Mouse (Mus musculus): ENCODE results near the gene Slc51b. TPM values are rescaled to one million over a fixed set of nuclear protein-coding genes. Genes with fewer than 3 reads are reported as not detected.

Slc51b gene
- polyA plus RNA-seq, 1 experiment from 2014 or later = not detected

DNA sequence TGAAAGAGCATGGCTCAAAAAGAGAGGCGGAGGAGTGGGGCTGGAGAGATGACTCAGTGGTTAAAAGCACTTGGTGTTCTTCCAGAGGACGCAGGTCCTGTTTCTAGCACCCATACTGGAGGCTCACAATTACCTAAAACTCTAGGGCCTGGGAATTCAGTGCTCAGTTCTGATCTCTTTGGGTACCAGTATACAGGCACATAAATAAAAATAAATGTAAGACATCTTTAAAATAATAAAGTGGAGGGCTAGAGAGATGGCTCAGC lies 17.6 kb downstream of the Slc51b start:
- H3K9me3 ChIP-seq (ENCODE audit: control insufficient read depth, low read length) = no peaks in the 10 kb centered on the region
- no peak overlapping the region for H3K27ac ChIP-seq (ENCODE audit: low read depth, low read length)
- DNase-seq (ENCODE audit: low spot score) (no peak), ATAC-seq (replicated peaks; ENCODE audit: low FRiP score) (no peak)
- H3K4me3 ChIP-seq (ENCODE audit: low read depth, low read length) = no peak overlapping the region
- no peaks in the 10 kb centered on the region for H3K4me1 ChIP-seq (replicated peaks; ENCODE audit: control insufficient read depth, insufficient read depth, low read length)
- 79% methylated on average over 2 of the region's 2 CpGs for WGBS
- H3K4me2 ChIP-seq = no peak overlapping the region
- no peaks in the 10 kb centered on the region for H3K27me3 ChIP-seq (replicated peaks; ENCODE audit: control insufficient read depth, insufficient read depth, low read length)
- no peak overlapping the region for H3K9ac ChIP-seq (ENCODE audit: low read depth, low read length)
- no peaks in the 10 kb centered on the region for H3K36me3 ChIP-seq (ENCODE audit: control insufficient read depth, insufficient read depth, low read length)

DNA sequence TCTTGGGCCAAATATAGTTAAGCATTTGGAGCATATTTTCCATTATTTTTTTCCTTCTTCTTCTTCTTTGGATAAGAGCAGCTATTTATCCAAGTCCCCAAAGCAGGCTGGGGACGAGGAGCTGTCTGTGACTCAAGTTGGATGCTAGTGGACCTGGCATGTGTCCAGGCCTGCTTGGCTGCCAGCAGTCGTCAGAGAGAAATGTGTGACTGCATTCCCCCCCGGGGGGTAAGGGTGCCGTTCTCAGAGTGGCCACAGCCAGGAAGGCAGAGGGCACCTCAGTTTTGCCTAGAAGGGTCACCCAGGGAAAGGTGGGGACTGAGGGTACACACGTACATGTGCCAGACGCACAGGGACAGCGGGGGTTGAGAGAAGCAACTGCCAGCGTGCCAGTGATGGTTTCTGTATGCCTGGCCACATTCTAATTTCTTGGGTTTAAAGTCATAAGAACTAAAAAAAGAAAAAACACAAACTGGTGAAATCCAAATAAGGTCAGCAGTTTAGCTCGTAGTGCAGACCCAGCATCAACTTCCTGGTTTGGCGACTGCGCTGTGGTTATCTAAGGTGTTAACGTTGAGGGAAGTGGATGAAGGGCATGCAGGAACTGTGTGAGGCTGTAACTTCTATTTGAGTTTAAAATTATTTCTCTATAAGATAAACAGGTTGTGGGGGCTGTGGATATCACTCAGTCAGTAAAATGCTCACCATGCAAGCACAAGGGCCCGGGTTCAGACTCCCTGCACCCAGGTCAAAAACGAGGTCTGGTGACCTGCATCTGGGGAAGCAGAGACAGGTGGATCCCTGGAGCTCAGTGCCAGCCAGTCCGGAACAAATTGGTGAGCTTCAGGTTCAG lies 18.2 kb downstream of the Slc51b start:
- H3K9ac ChIP-seq (ENCODE audit: low read depth, low read length) = no peak overlapping the region
- ATAC-seq (replicated peaks; ENCODE audit: low FRiP score) (no peak), DNase-seq (ENCODE audit: low spot score) (no peak)
- no peak overlapping the region for H3K27ac ChIP-seq (ENCODE audit: low read depth, low read length)
- 68% methylated on average over 15 of the region's 15 CpGs for WGBS
- no peak overlapping the region for H3K4me2 ChIP-seq
- H3K36me3 ChIP-seq (ENCODE audit: control insufficient read depth, insufficient read depth, low read length) = no peaks in the 10 kb centered on the region
- H3K27me3 ChIP-seq (replicated peaks; ENCODE audit: control insufficient read depth, insufficient read depth, low read length) = no peaks in the 10 kb centered on the region
- no peak overlapping the region for H3K4me3 ChIP-seq (ENCODE audit: low read depth, low read length)
- no peaks in the 10 kb centered on the region for H3K4me1 ChIP-seq (replicated peaks; ENCODE audit: control insufficient read depth, insufficient read depth, low read length)
- H3K9me3 ChIP-seq (ENCODE audit: control insufficient read depth, low read length) = no peaks in the 10 kb centered on the region

DNA sequence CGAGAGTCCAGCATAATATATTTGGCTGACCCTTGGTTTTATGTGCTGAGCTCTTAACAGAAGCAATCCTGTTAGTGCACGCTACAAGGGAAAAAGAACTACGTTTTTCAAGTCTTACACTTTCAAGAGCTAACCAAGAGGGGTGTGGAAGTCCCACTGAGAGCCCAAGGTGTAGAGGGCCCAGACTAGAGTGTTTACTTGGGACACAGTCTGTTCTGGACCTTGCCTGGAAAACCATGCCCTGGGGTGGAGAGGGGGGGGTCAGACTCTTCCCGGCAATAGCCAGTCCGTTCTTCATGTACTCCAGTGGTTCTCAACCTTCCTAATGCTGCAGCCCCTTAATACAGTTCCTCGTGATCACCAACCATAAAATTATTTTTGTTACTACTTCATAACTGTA lies 22.8 kb downstream of the Slc51b start:
- peaks cover 3% of the 10 kb centered on the region; the same call in 1 of the 2 replicates for H3K4me1 ChIP-seq (replicated peaks; ENCODE audit: control insufficient read depth, insufficient read depth, low read length)
- H3K27ac ChIP-seq (ENCODE audit: low read depth, low read length) = no peak overlapping the region
- H3K9ac ChIP-seq (ENCODE audit: low read depth, low read length) = no peak overlapping the region
- no peak overlapping the region for H3K4me3 ChIP-seq (ENCODE audit: low read depth, low read length)
- WGBS = 87% methylated on average over 6 of the region's 6 CpGs
- no peaks in the 10 kb centered on the region for H3K36me3 ChIP-seq (ENCODE audit: control insufficient read depth, insufficient read depth, low read length)
- H3K27me3 ChIP-seq (replicated peaks; ENCODE audit: control insufficient read depth, insufficient read depth, low read length) = no peaks in the 10 kb centered on the region
- ATAC-seq (replicated peaks; ENCODE audit: low FRiP score) (no peak), DNase-seq (ENCODE audit: low spot score) (no peak)
- H3K9me3 ChIP-seq (ENCODE audit: control insufficient read depth, low read length) = no peaks in the 10 kb centered on the region
- no peak overlapping the region for H3K4me2 ChIP-seq

DNA sequence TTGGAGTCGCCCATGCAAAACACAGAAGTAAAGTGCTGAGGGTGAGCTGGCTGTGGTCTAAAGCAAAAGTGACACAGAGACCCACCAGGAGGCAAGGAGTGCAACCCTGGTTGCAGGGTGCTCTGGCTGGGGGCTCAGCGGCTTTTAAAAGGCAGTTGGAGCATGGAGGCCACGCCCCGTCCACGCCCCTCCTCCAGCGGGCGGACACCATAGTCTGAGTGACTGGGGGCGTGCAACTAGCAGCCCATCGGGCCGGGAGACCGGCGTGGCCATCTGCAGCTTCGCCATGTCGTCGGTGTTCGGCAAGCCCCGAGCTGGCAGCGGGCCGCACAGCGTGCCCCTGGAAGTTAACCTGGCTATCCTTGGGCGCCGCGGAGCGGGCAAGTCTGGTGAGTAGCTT lies 24.5 kb downstream of the Slc51b start, which contains the start of gene Rasl12:
Gene Rasl12 (plus strand): TSS at position 228 of the 400 bp plus-strand sequence.
- Histone ChIP-seq H3K4me1 (replicated peaks; ENCODE audit: control insufficient read depth, insufficient read depth, low read length) (peaks cover 3% of the 10 kb centered on the region; the same call in 1 of the 2 replicates), H3K4me3 (ENCODE audit: low read depth, low read length) (peak within 1 kb of the TSS; percentile 47), H3K9me3 (ENCODE audit: control insufficient read depth, low read length) (no peaks in the 10 kb centered on the region), H3K4me2 (peak within 1 kb of the TSS; percentile 77), H3K9ac (ENCODE audit: low read depth, low read length) (peak within 1 kb of the TSS; percentile 32; the same call in 1 of the 2 replicates), H3K27ac (ENCODE audit: low read depth, low read length) (no peak within 1 kb of the TSS), H3K27me3 (replicated peaks; ENCODE audit: control insufficient read depth, insufficient read depth, low read length) (peaks cover 5% of the 10 kb centered on the region; the same call in 1 of the 2 replicates), H3K36me3 (ENCODE audit: control insufficient read depth, insufficient read depth, low read length) (no peaks in the 10 kb centered on the region)
- DNase-seq (ENCODE audit: low spot score) = peak; percentile 77
- under 1% methylated on average over 24 of the region's 24 CpGs for WGBS
- peak; percentile 72; the same call in 1 of the 2 replicates for ATAC-seq (replicated peaks; ENCODE audit: low FRiP score)

DNA sequence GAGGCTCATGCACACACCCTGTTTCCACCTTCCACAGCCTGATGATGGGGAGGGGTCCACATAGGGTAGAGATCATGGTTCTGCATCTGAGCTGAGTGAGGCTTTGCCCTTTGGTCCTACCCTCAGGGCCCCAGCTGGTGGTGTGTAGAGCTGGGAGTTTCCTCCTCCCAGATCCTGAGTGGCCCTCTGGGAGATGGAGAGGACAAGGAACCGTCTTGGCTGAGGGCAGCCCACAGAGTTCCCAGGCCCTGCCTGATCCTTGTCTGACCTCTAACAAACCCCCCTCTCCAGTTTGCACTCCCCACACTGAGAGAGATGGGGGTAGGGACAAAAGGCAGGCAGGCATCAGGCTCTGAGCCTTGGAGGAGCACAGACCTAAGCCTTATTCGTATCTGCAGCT lies 28.4 kb downstream of the Slc51b start:
- H3K9ac ChIP-seq (ENCODE audit: low read depth, low read length) = no peak overlapping the region
- WGBS = 69% methylated on average over 2 of the region's 2 CpGs
- H3K27me3 ChIP-seq (replicated peaks; ENCODE audit: control insufficient read depth, insufficient read depth, low read length) = peaks cover 43% of the 10 kb centered on the region
- no peak for DNase-seq (ENCODE audit: low spot score)
- H3K4me1 ChIP-seq (replicated peaks; ENCODE audit: control insufficient read depth, insufficient read depth, low read length) = peaks cover 3% of the 10 kb centered on the region; the same call in 1 of the 2 replicates
- H3K36me3 ChIP-seq (ENCODE audit: control insufficient read depth, insufficient read depth, low read length) = no peaks in the 10 kb centered on the region
- H3K9me3 ChIP-seq (ENCODE audit: control insufficient read depth, low read length) = no peaks in the 10 kb centered on the region
- H3K4me2 ChIP-seq = no peak overlapping the region
- no peak overlapping the region for H3K27ac ChIP-seq (ENCODE audit: low read depth, low read length)
- H3K4me3 ChIP-seq (ENCODE audit: low read depth, low read length) = no peak overlapping the region
- no peak for ATAC-seq (replicated peaks; ENCODE audit: low FRiP score)

DNA sequence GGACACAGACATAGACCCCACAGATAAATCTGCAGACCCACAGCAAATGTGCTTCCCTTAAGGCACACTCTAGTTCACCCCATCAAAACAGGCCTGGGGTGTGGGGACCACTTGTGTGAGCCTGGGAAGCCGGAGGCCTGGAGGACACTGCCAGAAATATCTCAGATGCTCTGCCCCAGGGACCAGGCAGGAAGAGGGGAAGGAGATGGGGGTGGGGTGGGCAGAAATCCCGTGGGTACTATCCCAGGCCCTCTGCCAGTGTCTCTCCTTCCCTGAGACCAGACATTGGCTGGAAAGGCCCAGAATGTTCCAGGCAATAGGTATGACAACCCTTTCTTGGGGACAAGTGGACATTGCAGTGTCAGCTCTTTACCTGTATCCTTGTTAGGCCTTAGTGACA lies 29.1 kb downstream of the Slc51b start:
- WGBS = 50% methylated on average over 2 of the region's 2 CpGs
- H3K9ac ChIP-seq (ENCODE audit: low read depth, low read length) = no peak overlapping the region
- H3K27ac ChIP-seq (ENCODE audit: low read depth, low read length) = no peak overlapping the region
- peaks cover 2% of the 10 kb centered on the region; the same call in 1 of the 2 replicates for H3K4me1 ChIP-seq (replicated peaks; ENCODE audit: control insufficient read depth, insufficient read depth, low read length)
- peaks cover 50% of the 10 kb centered on the region for H3K27me3 ChIP-seq (replicated peaks; ENCODE audit: control insufficient read depth, insufficient read depth, low read length)
- no peak for ATAC-seq (replicated peaks; ENCODE audit: low FRiP score)
- DNase-seq (ENCODE audit: low spot score) = no peak
- no peak overlapping the region for H3K4me2 ChIP-seq
- no peaks in the 10 kb centered on the region for H3K9me3 ChIP-seq (ENCODE audit: control insufficient read depth, low read length)
- no peaks in the 10 kb centered on the region for H3K36me3 ChIP-seq (ENCODE audit: control insufficient read depth, insufficient read depth, low read length)
- no peak overlapping the region for H3K4me3 ChIP-seq (ENCODE audit: low read depth, low read length)

DNA sequence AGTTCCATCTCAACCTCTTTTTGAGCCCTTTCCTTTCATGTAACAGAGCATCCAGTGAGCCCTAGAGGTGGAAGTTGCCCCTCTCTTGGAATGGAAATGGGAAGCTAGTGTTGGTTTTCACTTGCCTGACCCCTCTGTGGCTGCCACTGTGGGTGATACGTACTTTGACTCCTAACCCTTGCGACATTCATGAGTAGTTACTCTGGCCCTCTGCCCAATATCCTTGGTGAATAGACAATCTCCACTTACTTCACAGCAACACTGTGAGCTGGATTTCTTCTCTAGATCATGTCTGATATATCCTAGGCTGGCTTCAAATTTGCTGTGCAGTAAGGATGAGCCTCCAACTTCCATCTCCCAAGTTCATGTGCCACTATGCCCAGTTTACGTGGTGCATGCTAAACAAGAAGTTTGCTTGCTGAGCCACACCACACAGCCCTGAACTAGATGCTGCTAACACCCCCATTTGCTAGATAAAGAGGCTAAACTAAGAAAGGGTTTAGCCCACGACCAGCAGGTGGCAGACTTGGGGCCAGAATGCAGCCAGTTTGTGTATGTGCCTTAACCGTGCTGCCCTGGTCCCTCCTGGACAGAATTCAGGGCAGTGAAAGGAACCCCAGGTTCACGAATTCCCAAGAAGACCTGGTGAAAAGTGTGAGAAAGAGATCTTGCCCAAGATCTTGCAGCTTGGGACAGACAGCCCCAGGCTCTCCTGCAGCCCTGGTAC lies 30.0 kb downstream of the Slc51b start:
- no peaks in the 10 kb centered on the region for H3K9me3 ChIP-seq (ENCODE audit: control insufficient read depth, low read length)
- no peaks in the 10 kb centered on the region for H3K36me3 ChIP-seq (ENCODE audit: control insufficient read depth, insufficient read depth, low read length)
- H3K27me3 ChIP-seq (replicated peaks; ENCODE audit: control insufficient read depth, insufficient read depth, low read length) = peaks cover 50% of the 10 kb centered on the region
- ATAC-seq (replicated peaks; ENCODE audit: low FRiP score) (no peak), DNase-seq (ENCODE audit: low spot score) (peak; percentile 58)
- WGBS = 28% methylated on average over 6 of the region's 6 CpGs
- H3K4me1 ChIP-seq (replicated peaks; ENCODE audit: control insufficient read depth, insufficient read depth, low read length) = no peaks in the 10 kb centered on the region
- H3K27ac ChIP-seq (ENCODE audit: low read depth, low read length) = no peak overlapping the region
- H3K9ac ChIP-seq (ENCODE audit: low read depth, low read length) = no peak overlapping the region
- H3K4me3 ChIP-seq (ENCODE audit: low read depth, low read length) = no peak overlapping the region
- H3K4me2 ChIP-seq = no peak overlapping the region

DNA sequence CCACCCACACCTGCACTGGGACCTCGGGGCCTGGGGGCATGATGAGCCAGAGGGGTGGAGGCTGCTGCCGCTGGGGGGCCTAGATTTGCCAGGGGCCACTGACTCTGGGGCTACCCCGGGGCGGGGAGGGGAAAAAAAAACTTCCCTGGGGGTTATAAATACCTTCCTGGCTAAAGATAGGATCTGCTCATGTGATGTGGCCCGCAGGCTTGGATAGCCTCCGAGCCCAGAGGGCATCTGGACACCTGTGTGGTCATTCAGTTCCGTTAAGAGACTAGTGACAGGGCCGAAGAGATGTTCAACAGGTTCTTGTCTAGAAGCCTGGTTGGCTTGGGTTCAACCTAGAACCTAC lies 31.2 kb downstream of the Slc51b start, which contains the start of gene Kbtbd13:
Gene Kbtbd13 (minus strand): TSS at position 40 of the 352 bp plus-strand sequence.
- ATAC-seq (replicated peaks; ENCODE audit: low FRiP score) = no peak
- H3K27me3 ChIP-seq (replicated peaks; ENCODE audit: control insufficient read depth, insufficient read depth, low read length) = peaks cover 50% of the 10 kb centered on the region
- H3K9me3 ChIP-seq (ENCODE audit: control insufficient read depth, low read length) = no peaks in the 10 kb centered on the region
- no peaks in the 10 kb centered on the region for H3K4me1 ChIP-seq (replicated peaks; ENCODE audit: control insufficient read depth, insufficient read depth, low read length)
- DNase-seq (ENCODE audit: low spot score) = no peak
- H3K9ac ChIP-seq (ENCODE audit: low read depth, low read length) = no peak within 1 kb of the TSS; the same call in 1 of the 2 replicates
- no peaks in the 10 kb centered on the region for H3K36me3 ChIP-seq (ENCODE audit: control insufficient read depth, insufficient read depth, low read length)
- H3K4me2 ChIP-seq = peak within 1 kb of the TSS; percentile 57
- H3K4me3 ChIP-seq (ENCODE audit: low read depth, low read length) = peak within 1 kb of the TSS; percentile 44
- WGBS = 45% methylated on average over 8 of the region's 8 CpGs
- H3K27ac ChIP-seq (ENCODE audit: low read depth, low read length) = no peak within 1 kb of the TSS

Measured in liver, embryonic 11.5 days (tissue).